Mouse (Mus musculus): Measurements from ENCODE around the gene Trex1. TPM values are rescaled to one million over a fixed set of nuclear protein-coding genes. Genes with fewer than 3 reads are reported as not detected.

Trex1 gene
- polyA plus RNA-seq, 1 experiment: 37.3 TPM

- no peak for DNase-seq (ENCODE audit: low spot score)
These were observed 28.5 kb upstream of the Trex1 start for GRCm38 (mm10) chr9:109087987-109088386.

- no peak for DNase-seq (ENCODE audit: low spot score)
These were observed 25.4 kb upstream of the Trex1 start for GRCm38 (mm10) chr9:109084922-109085321.

GRCm38 (mm10) chr9:109082124-109082800 is 22.7 kb upstream of the Trex1 start, which contains the start of the genes Ccdc51 and Tma7:
Gene Ccdc51 (plus strand): TSS chr9:109082493.
Gene Tma7 (minus strand): TSS chr9:109082587.
- DNase-seq (ENCODE audit: low spot score): peak; percentile 70

- no peak for DNase-seq (ENCODE audit: low spot score)
These were observed 22.2 kb upstream of the Trex1 start for GRCm38 (mm10) chr9:109081749-109082123.

- no peak for DNase-seq (ENCODE audit: low spot score)
These were observed 21.0 kb upstream of the Trex1 start for GRCm38 (mm10) chr9:109080516-109080915.

DNA sequence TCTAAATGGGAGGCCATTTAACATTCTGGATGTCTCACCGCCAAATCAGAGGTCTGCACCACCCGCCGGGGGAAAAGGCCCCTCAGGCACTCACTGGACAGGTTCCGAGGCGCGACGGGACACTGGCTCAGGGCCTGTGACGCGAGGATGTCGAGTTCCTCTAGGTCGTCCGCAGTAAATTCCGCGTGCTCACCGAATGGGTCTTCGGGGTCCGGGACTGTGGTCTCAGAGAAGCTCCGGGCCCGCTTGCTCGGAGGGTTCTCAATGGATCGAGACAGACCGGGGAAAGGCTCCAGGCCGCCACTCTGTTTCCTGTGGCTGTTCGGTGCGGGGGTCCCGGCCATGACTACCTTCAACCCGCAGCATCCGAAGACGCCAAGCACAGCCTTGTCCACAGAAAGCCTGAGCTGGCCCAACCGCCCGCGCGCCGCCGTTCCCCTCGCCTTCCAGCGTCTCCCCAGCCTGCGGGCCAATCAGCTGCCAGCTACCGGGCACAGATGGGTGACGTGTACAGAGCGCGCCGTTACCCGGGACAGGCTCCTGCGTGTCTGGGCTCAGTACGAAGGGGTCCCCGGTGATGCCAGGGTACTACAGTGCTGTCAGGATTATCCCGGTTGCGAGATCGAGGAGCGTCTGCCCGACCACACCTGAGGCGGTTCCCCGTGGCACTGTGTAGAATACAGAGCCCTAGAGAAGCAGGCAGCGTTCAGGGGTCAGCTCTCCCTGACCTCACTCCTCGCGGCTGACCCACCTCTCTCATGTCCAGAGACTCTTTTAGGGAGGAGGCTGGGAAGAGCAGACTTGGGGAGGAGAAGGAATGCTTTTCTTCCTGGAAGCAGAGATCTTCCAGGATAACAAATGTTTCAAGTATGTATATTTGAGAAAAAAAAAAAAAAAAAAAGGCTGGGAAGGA is 14.4 kb upstream of the Trex1 start, which contains the start of gene Atrip:
Atrip (minus strand) TSS at position 464 of the 913 bp plus-strand sequence.
- peak; percentile 86 for DNase-seq (ENCODE audit: low spot score)

- no peak for DNase-seq (ENCODE audit: low spot score)
These were observed 8.7 kb upstream of the Trex1 start for GRCm38 (mm10) chr9:109068095-109068735.

GRCm38 (mm10) chr9:109060898-109061295 is 1.4 kb upstream of the Trex1 start:
- no peak for DNase-seq (ENCODE audit: low spot score)

DNA sequence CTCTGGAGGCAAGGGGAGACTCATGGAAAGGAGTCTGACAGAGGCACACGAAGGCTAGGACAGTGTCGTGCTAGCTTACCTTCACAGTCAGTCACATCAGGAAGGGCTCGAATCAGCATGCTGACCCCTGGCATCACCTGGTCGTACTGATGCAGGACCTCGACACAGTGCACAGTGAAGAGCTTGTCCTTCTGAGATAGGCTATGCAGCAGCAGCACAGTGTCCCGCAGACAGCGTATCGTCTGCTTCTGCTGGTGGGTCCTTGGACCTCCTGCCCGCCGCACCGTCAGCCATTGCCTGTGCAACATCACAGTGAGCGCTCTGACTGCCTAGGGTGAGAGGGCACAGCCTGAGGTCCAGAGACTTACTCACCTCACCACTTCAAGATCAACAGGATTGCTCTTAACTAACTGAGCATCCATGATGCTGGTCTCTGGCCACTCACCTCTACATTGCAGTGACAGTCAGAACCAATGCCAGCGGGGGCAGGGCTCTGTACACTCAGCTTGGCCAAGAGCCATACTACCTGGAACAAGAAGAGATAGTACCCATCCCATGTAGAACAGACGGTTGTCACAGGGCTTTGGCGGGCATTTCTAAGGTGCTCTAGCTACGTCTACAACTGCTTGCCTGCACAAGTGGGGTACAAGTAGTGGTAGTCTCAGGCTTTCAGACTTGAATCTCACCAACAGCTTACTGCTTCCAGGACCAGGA is 807 bp upstream of the Trex1 start:
- no peak for DNase-seq (ENCODE audit: low spot score)

GRCm38 (mm10) chr9:109058006-109058765 is 1.3 kb downstream of the Trex1 start:
- no peak for DNase-seq (ENCODE audit: low spot score)

GRCm38 (mm10) chr9:109057543-109057942 is 2.0 kb downstream of the Trex1 start:
- DNase-seq (ENCODE audit: low spot score): no peak

DNA sequence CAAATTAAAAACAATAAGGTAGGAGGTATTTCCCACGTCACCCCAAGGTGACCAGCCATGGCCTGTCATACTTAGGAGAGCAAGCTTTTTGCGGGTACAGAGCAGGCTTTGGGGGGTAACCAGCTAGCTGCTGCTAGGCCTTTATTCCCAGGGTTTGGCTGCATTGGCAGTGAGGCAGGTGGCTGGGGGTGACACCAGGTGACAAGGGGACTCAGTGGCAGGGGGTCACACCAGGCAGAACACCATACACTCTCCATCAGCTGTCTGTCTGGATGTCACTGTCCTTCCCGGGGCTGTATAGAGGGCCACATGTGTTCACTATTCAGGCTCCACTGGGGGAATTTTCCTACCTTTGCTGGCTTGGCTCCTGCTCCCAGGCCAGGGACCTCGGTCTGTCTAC is 2.6 kb downstream of the Trex1 start:
- no peak for DNase-seq (ENCODE audit: low spot score)

DNA sequence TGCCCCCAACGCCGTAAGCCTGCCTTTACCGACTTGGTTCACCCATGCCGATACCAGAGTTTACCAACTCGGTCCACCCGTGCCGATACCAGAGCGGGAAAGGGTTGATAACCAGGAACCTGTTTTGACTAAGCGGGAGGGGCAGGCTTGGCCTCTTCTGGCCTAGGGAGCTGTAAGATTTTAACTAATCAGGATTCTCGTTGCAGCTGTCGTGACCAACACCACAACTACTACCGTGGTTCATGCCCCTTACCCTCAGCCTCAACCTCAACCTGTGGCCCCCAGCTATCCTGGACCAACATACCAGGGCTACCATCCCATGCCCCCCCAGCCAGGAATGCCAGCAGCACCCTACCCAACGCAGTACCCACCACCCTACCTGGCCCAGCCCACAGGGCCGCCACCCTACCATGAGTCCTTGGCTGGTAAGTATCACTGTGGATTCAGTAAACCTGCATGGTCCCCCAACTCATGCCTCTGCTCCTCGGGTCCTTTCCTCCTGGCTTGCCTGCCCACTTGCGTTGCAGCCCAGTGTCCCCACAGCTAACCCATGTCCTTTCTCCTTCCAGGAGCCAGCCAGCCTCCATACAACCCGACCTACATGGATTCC is 3.3 kb downstream of the Trex1 start:
- no peak for DNase-seq (ENCODE audit: low spot score)

DNA sequence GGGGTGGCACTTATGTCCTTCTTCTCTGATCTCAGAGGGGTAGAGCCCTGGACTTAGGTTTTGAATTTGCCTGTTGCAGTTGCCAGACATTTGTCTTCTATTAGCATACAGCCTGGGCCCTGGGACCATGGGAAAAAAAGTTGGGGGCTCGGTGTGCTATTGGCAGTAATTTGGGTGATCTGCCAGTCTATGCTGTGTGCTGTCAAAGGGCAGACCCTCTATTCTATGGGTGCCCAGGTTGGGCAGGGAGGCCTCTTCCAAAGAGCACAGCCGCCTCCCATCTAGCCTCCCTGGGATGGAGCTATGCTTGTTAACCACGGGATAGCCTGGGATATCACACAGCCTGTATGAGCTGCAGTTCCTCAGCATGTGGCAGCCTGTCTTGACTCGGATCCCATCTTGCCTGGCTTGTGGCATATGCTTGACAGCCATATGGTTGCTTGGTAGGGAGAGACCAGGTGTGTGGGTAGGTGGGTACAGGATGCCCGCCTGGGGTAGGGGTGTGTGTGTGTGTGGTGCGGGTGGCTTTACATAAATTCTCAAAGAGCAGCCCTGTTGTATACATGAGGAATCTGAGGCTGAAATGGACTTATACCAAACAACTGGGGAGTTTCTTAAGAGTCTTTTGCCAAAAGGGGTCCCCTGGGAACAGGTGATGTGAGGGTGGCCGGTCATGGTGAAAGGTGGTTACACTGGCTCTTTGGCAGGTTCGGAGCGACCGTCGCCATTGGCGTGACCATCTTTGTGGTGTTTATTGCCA is 4.1 kb downstream of the Trex1 start:
- DNase-seq (ENCODE audit: low spot score): no peak

- no peak for DNase-seq (ENCODE audit: low spot score)
These were observed 4.8 kb downstream of the Trex1 start for GRCm38 (mm10) chr9:109054712-109055111.

- no peak for DNase-seq (ENCODE audit: low spot score)
These were observed 5.7 kb downstream of the Trex1 start for GRCm38 (mm10) chr9:109053851-109054250.

DNA sequence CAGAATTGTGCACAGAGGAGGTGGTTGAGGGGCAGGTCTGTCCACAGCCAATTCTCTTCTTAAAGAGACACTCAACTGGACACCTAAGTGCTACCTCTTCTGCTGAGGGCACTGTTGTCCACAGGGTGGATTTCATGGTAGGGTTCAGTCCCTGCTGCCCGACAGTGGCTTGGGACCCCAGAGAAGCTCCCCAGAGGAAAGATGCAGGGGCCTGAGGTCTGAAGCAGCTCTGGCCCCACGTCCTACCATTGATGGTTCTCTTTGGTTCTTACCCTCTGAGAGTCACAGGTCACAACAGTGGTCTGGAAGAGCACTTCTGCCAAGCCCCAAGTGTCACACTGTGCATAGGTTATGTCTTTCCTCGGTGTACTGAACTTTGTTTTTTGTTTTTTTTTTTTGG is 6.2 kb downstream of the Trex1 start:
- DNase-seq (ENCODE audit: low spot score): no peak

DNA sequence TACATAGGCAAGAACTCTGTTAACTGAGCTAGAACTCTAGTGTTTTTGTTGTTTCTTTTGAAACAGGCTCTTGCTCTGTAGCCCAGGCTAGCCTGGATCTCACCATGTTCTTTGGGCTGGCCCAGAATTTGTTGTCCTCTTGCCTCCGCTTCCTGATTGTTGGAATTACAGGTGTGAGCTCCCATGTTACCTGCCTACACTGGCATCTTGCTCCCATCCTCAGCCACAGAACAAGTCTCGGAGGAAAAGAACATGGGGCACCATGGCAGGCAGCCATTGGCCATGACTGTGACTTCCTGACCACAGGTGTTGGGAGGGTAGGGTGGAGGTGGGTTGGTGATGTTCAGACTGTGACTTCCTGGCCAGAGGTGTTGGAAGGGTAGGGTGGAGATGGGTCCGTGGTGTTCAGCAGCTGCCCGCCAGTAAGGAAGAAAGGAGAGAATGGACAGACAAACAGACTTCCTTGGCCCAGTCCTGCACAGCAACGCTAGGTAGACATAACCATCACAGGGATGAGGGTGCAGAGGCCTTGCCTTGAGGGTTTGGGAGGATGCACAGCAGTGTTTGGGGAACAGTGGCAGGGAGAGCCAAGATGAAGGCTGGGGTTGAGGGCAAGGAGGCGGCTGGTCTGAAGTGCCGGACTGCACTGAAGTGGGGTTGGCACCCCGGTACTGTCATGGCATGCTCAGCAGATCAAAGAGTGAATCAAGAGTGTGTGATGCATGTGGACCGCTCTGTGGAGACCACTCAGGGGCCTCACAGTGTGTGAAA is 6.9 kb downstream of the Trex1 start:
- no peak for DNase-seq (ENCODE audit: low spot score)

Data from urinary bladder, adult 2 months (tissue).